ENCODE assay signal across 9 mouse cellular contexts in genomic region chr2:26583640-26584039, GRCm38 (mm10). TPM values are rescaled to one million over a fixed set of nuclear protein-coding genes. Genes with fewer than 3 reads are reported as not detected.
DNase-seq lines count a peak whose midpoint lies in the region; ATAC-seq lines count a peak whose summit lies in the region.
"Had no signal": no experiment of that assay in that cellular context is flagged by ENCODE, and none has a peak within 500 bp of the region (broad histone marks: within the 10 kb centered on the region; RNA-seq: fewer than 3 reads in every experiment).

No protein-coding gene starts in this region.

- no peak for ATAC-seq in embryonic facial prominence, embryonic 14.5 days (ENCODE audit: low read depth)
- ATAC-seq in intestine, embryonic 14.5 days (replicated peaks; ENCODE audit: low FRiP score, low TSS enrichment, low read depth): no peak
- ATAC-seq in liver, embryonic 13.5 days (ENCODE audit: low read depth): no peak
- no peak for ATAC-seq in megakaryocyte-erythroid progenitor cell, adult 5-6 weeks (replicated peaks; ENCODE audit: low FRiP score, low TSS enrichment, poor library complexity, severe bottlenecking)

- H3K4me2 ChIP-seq in embryonic facial prominence, embryonic 14.5 days (ENCODE audit: low read depth, low read length): no peak overlapping the region
- H3K4me2 ChIP-seq in intestine, embryonic 14.5 days (ENCODE audit: low read length): no peak overlapping the region
- no peak overlapping the region for H3K4me2 ChIP-seq in liver, embryonic 13.5 days

- peak overlapping the region; percentile 65 for H3K4me3 ChIP-seq in embryonic facial prominence, embryonic 14.5 days (ENCODE audit: low read depth, low read length)
- peak overlapping the region; percentile 15; the same call in 1 of the 2 replicates for H3K4me3 ChIP-seq in intestine, embryonic 14.5 days (ENCODE audit: low read depth, low read length)
- peak overlapping the region; percentile 13 for H3K4me3 ChIP-seq in liver, embryonic 13.5 days (replicated peaks)

- no peaks in the 10 kb centered on the region for H3K36me3 ChIP-seq in embryonic facial prominence, embryonic 14.5 days (ENCODE audit: control insufficient read depth, insufficient read depth, low read length)
- H3K36me3 ChIP-seq in intestine, embryonic 14.5 days (ENCODE audit: control insufficient read depth, insufficient read depth, low read length): no peaks in the 10 kb centered on the region
- H3K36me3 ChIP-seq in liver, embryonic 13.5 days: no peaks in the 10 kb centered on the region

- H3K9me3 ChIP-seq in embryonic facial prominence, embryonic 14.5 days (ENCODE audit: control insufficient read depth, low read length): no peaks in the 10 kb centered on the region
- no peaks in the 10 kb centered on the region for H3K9me3 ChIP-seq in intestine, embryonic 14.5 days (ENCODE audit: control insufficient read depth, low read length)
- no peaks in the 10 kb centered on the region for H3K9me3 ChIP-seq in liver, embryonic 13.5 days (replicated peaks)

- peak; percentile 65 for DNase-seq in adrenal gland, postnatal 25 days
- DNase-seq in embryonic facial prominence, embryonic 14.5 days (ENCODE audit: low spot score): no peak
- no peak for DNase-seq in intestine, embryonic 14.5 days (ENCODE audit: low spot score)
- DNase-seq in liver, embryonic 13.5 days: no peak
- DNase-seq in thymus, postnatal 0 days (ENCODE audit: low spot score): no peak
- no peak for DNase-seq in embryo, embryonic 11 days
- no peak for DNase-seq in T-cell, adult 2 months (ENCODE audit: low spot score)

- peak overlapping the region; percentile 68; the same call in 1 of the 2 replicates for H3K27ac ChIP-seq in embryonic facial prominence, embryonic 14.5 days (replicated peaks; ENCODE audit: low read depth, low read length)
- peak overlapping the region; percentile 38; the same call in 1 of the 2 replicates for H3K27ac ChIP-seq in intestine, embryonic 14.5 days (ENCODE audit: low read depth)
- H3K27ac ChIP-seq in liver, embryonic 13.5 days: peak overlapping the region; percentile 24

- WGBS in embryonic facial prominence, embryonic 14.5 days: 62% methylated on average over 11 of the region's 11 CpGs
- 40% methylated on average over 11 of the region's 11 CpGs for WGBS in intestine, embryonic 14.5 days
- WGBS in liver, embryonic 13.5 days (ENCODE audit: insufficient replicate concordance): 6% methylated on average over 11 of the region's 11 CpGs

- no peaks in the 10 kb centered on the region for H3K27me3 ChIP-seq in embryonic facial prominence, embryonic 14.5 days (replicated peaks; ENCODE audit: control insufficient read depth, insufficient read depth, low read length)
- no peaks in the 10 kb centered on the region for H3K27me3 ChIP-seq in intestine, embryonic 14.5 days (replicated peaks; ENCODE audit: control insufficient read depth, insufficient read depth, low read length)
- H3K27me3 ChIP-seq in liver, embryonic 13.5 days: peaks cover 8% of the 10 kb centered on the region; the same call in 1 of the 2 replicates

- peaks cover under 1% of the 10 kb centered on the region; the same call in 1 of the 2 replicates for H3K4me1 ChIP-seq in embryonic facial prominence, embryonic 14.5 days (ENCODE audit: control insufficient read depth, insufficient read depth, low read length)
- peaks cover 5% of the 10 kb centered on the region; the same call in 1 of the 2 replicates for H3K4me1 ChIP-seq in intestine, embryonic 14.5 days (replicated peaks; ENCODE audit: control insufficient read depth, insufficient read depth, low read length)
- peaks cover 65% of the 10 kb centered on the region for H3K4me1 ChIP-seq in liver, embryonic 13.5 days (replicated peaks)

- peak overlapping the region; percentile 48 for H3K9ac ChIP-seq in embryonic facial prominence, embryonic 14.5 days (ENCODE audit: low read depth, low read length)
- H3K9ac ChIP-seq in intestine, embryonic 14.5 days (ENCODE audit: low read length): peak overlapping the region; percentile 32
- H3K9ac ChIP-seq in liver, embryonic 13.5 days: peak overlapping the region; percentile 1; the same call in 1 of the 2 replicates

RNA-seq across cellular contexts. Expression of gene Gm20532, which starts 2.8 kb away (rescaled TPM):
- not detected in 2 replicates for total RNA-seq in adrenal gland, postnatal 25 days (2021)
- not detected in 2 replicates for polyA plus RNA-seq in embryonic facial prominence, embryonic 14.5 days (2014; fragmentation: Nextera tagmentation; extraction: Ambion mirVana)
- polyA plus RNA-seq in intestine, embryonic 14.5 days (2014; fragmentation: Nextera tagmentation; extraction: Ambion mirVana): not detected in 2 replicates
- polyA plus RNA-seq in liver, embryonic 13.5 days (2015; fragmentation: Nextera tagmentation; extraction: Ambion mirVana): not detected in 2 replicates
- not detected in 2 replicates for polyA plus RNA-seq in thymus, postnatal 0 days (2015; fragmentation: Nextera tagmentation; extraction: Ambion mirVana)
- not detected in 2 replicates for total RNA-seq in megakaryocyte-erythroid progenitor cell, adult 5-6 weeks (2014; fragmentation: Nextera tagmentation)
- total RNA-seq in megakaryocyte-erythroid progenitor cell, adult 5-6 weeks (2017): not detected in 2 replicates
- polyA plus RNA-seq: neural tube, embryonic 14.5 days had no signal

RNA-seq across cellular contexts. Expression of gene Egfl7, which starts 3.8 kb away (rescaled TPM):
- 159 and 211 TPM in 2 replicates for total RNA-seq in adrenal gland, postnatal 25 days (2021)
- polyA plus RNA-seq in embryonic facial prominence, embryonic 14.5 days (2014; fragmentation: Nextera tagmentation; extraction: Ambion mirVana): 110 and 119 TPM in 2 replicates
- 129 and 135 TPM in 2 replicates for polyA plus RNA-seq in intestine, embryonic 14.5 days (2014; fragmentation: Nextera tagmentation; extraction: Ambion mirVana)
- polyA plus RNA-seq in liver, embryonic 13.5 days (2015; fragmentation: Nextera tagmentation; extraction: Ambion mirVana): 69.4 and 79.4 TPM in 2 replicates
- polyA plus RNA-seq in thymus, postnatal 0 days (2015; fragmentation: Nextera tagmentation; extraction: Ambion mirVana): 43.6 and 50.0 TPM in 2 replicates
- 88.4 and 89.4 TPM in 2 replicates for total RNA-seq in megakaryocyte-erythroid progenitor cell, adult 5-6 weeks (2014; fragmentation: Nextera tagmentation)
- 31.8 and 63.1 TPM in 2 replicates for total RNA-seq in megakaryocyte-erythroid progenitor cell, adult 5-6 weeks (2017)

RNA-seq across cellular contexts. Expression of gene Agpat2, which starts 20.6 kb away (rescaled TPM):
- 290 and 352 TPM in 2 replicates for total RNA-seq in adrenal gland, postnatal 25 days (2021)
- 25.1 and 26.7 TPM in 2 replicates for polyA plus RNA-seq in embryonic facial prominence, embryonic 14.5 days (2014; fragmentation: Nextera tagmentation; extraction: Ambion mirVana)
- 47.5 and 53.8 TPM in 2 replicates for polyA plus RNA-seq in intestine, embryonic 14.5 days (2014; fragmentation: Nextera tagmentation; extraction: Ambion mirVana)
- 30.9 and 32.7 TPM in 2 replicates for polyA plus RNA-seq in liver, embryonic 13.5 days (2015; fragmentation: Nextera tagmentation; extraction: Ambion mirVana)
- polyA plus RNA-seq in thymus, postnatal 0 days (2015; fragmentation: Nextera tagmentation; extraction: Ambion mirVana): 14.7 and 14.9 TPM in 2 replicates
- total RNA-seq in megakaryocyte-erythroid progenitor cell, adult 5-6 weeks (2014; fragmentation: Nextera tagmentation): 14.8 and 15.2 TPM in 2 replicates
- 9.9 and 11.8 TPM in 2 replicates for total RNA-seq in megakaryocyte-erythroid progenitor cell, adult 5-6 weeks (2017)

RNA-seq across cellular contexts. Expression of gene Fam69b, which starts 44.6 kb away (rescaled TPM):
- 6.6 and 9.8 TPM in 2 replicates for total RNA-seq in adrenal gland, postnatal 25 days (2021)
- 31.1 and 40.1 TPM in 2 replicates for polyA plus RNA-seq in embryonic facial prominence, embryonic 14.5 days (2014; fragmentation: Nextera tagmentation; extraction: Ambion mirVana)
- polyA plus RNA-seq in intestine, embryonic 14.5 days (2014; fragmentation: Nextera tagmentation; extraction: Ambion mirVana): 39.7 and 41.3 TPM in 2 replicates
- polyA plus RNA-seq in liver, embryonic 13.5 days (2015; fragmentation: Nextera tagmentation; extraction: Ambion mirVana): 2.1 and 2.3 TPM in 2 replicates
- polyA plus RNA-seq in thymus, postnatal 0 days (2015; fragmentation: Nextera tagmentation; extraction: Ambion mirVana): 11.9 and 12.2 TPM in 2 replicates
- total RNA-seq in megakaryocyte-erythroid progenitor cell, adult 5-6 weeks (2014; fragmentation: Nextera tagmentation): 5.7 and 7.7 TPM in 2 replicates
- total RNA-seq in megakaryocyte-erythroid progenitor cell, adult 5-6 weeks (2017): 6.8 and 8.0 TPM in 2 replicates

Comparison
In these comparisons a context has a peak if more than half of its experiments do, and no peak if none do; other contexts are left out.
1. H3K4me3 ChIP-seq: peak in every context shown above with its lines; median percentile 65 in embryonic facial prominence, embryonic 14.5 days; 15 in intestine, embryonic 14.5 days; 13 in liver, embryonic 13.5 days.